Mouse (Mus musculus) spleen, adult 2 months (tissue): ENCODE results near the gene Nmt1. TPM values are rescaled to one million over a fixed set of nuclear protein-coding genes. Genes with fewer than 3 reads are reported as not detected.

Experiments
- DNase-seq, 2 experiments: peaks; one replicate each; pipeline versions ENCODE4 v3.0.0 to v3.0.0-alpha.2; 2012 to 2021; ENCODE audit warnings: low spot score in 2 of 2, low read depth in 1 of 2
- H3K27ac ChIP-seq: fragments of 200-500 bp; 2 replicates; pipeline ENCODE4 v1.5.1; 2012; ENCODE audit warnings: low read length, inconsistent platforms; ENCODE audit not compliant: insufficient read depth
- H3K27me3 ChIP-seq: fragments of 200-500 bp; 2 replicates; pipeline ENCODE4 v1.6.1; 2012; ENCODE audit warnings: mild to moderate bottlenecking, moderate library complexity, low read length, inconsistent platforms; ENCODE audit not compliant: control insufficient read depth, insufficient read depth
- H3K36me3 ChIP-seq: fragments of 200-500 bp; 2 replicates; pipeline ENCODE4 v1.6.1; 2012; ENCODE audit warnings: mild to moderate bottlenecking, low read length, inconsistent platforms; ENCODE audit not compliant: control insufficient read depth, insufficient read depth
- H3K4me1 ChIP-seq: fragments of 200-500 bp; 2 replicates; pipeline ENCODE4 v1.6.1; 2011; ENCODE audit warnings: inconsistent platforms; ENCODE audit not compliant: control insufficient read depth, insufficient read depth, insufficient read length
- H3K4me3 ChIP-seq: fragments of 200-500 bp; 2 replicates; pipeline ENCODE4 v1.5.1; 2011; ENCODE audit warnings: mild to moderate bottlenecking, inconsistent platforms; ENCODE audit not compliant: insufficient read depth, insufficient read length; ENCODE audit errors: extremely low read depth
- CTCF ChIP-seq: fragments of 200-500 bp; IDR thresholded peaks from 2 replicates; pipeline ENCODE4 v1.5.1; 2011; ENCODE audit warnings: mild to moderate bottlenecking, inconsistent platforms; ENCODE audit not compliant: insufficient read depth, insufficient read length, insufficient replicate concordance; ENCODE audit errors: extremely low read depth
- POLR2A ChIP-seq: fragments of 200-500 bp; IDR thresholded peaks from 2 replicates; pipeline ENCODE4 v1.6.1; 2011; ENCODE audit warnings: low read depth, low read length, inconsistent platforms
- WGBS: fragments of 180-500 bp; shearing (Covaris S2); methylation state at CpG from one replicate; pipeline ENCODE4 v1.1.7; 2018; 5-methylcytosine and 5-hydroxymethylcytosine counted together
- polyA plus RNA-seq: library from polyadenylated mRNA; depleted of rRNA; stranded (reverse); fragments of >200 nt; gene quantifications from 2 replicates; pipeline ENCODE4 v1.2.3, GENCODE M21; 2012

Nmt1 gene
- polyA plus RNA-seq, 1 experiment, result 23.9 TPM

- Histone ChIP-seq H3K4me3 (no peak overlapping the region), H3K27ac (no peak overlapping the region), H3K36me3 (peaks cover 52% of the 10 kb centered on the region), H3K27me3 (no peaks in the 10 kb centered on the region), H3K4me1 (no peaks in the 10 kb centered on the region)
- TF ChIP-seq CTCF, result no peak
- no peak for TF ChIP-seq POLR2A
- DNase-seq, result no peak
- 74% methylated on average over 8 of the region's 8 CpGs for WGBS
These were observed 39.5 kb downstream of the Nmt1 start for GRCm38 (mm10) chr11:103067457-103068001.

- peaks cover 48% of the 10 kb centered on the region for H3K36me3 ChIP-seq
These were observed 40.3 kb downstream of the Nmt1 start for GRCm38 (mm10) chr11:103068272-103068671.

GRCm38 (mm10) chr11:103068884-103069283, 40.9 kb downstream of the Nmt1 start:
- Histone ChIP-seq H3K36me3 (peaks cover 42% of the 10 kb centered on the region), H3K27ac (no peak overlapping the region), H3K4me3 (no peak overlapping the region), H3K27me3 (no peaks in the 10 kb centered on the region), H3K4me1 (no peaks in the 10 kb centered on the region)
- TF ChIP-seq CTCF (no peak), POLR2A (no peak)
- DNase-seq, result no peak
- WGBS, result 83% methylated on average over 11 of the region's 11 CpGs

More at GRCm38 (mm10) chr11:103068272-103068671, 40.3 kb downstream of the Nmt1 start:
- no peak overlapping the region for H3K4me3 ChIP-seq
- DNase-seq, result no peak
- H3K27ac ChIP-seq, result no peak overlapping the region
- 62% methylated on average over 4 of the region's 4 CpGs for WGBS
- H3K4me1 ChIP-seq, result no peaks in the 10 kb centered on the region
- no peaks in the 10 kb centered on the region for H3K27me3 ChIP-seq
- TF ChIP-seq POLR2A, result no peak
- no peak for TF ChIP-seq CTCF

DNA sequence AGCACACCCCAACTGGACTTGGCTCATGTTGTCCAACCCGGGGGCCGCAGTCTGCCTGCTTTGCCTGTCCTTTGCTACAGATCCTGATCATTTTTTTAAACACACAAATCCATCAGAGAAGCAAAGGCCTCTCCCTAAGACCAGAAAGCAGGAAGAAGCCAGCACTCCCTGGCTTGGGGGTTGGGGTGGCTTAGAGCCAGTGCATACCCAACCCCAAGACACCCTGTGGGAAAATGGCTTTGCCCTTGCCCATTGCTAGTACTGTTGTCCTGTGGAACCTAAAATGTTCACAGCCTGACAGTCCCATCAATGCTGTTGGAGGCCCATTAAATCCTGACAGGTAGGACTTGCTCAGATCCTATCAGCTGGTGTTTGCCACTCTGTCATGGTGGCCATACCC, 41.7 kb downstream of the Nmt1 start:
- H3K36me3 ChIP-seq, result peaks cover 34% of the 10 kb centered on the region

DNA sequence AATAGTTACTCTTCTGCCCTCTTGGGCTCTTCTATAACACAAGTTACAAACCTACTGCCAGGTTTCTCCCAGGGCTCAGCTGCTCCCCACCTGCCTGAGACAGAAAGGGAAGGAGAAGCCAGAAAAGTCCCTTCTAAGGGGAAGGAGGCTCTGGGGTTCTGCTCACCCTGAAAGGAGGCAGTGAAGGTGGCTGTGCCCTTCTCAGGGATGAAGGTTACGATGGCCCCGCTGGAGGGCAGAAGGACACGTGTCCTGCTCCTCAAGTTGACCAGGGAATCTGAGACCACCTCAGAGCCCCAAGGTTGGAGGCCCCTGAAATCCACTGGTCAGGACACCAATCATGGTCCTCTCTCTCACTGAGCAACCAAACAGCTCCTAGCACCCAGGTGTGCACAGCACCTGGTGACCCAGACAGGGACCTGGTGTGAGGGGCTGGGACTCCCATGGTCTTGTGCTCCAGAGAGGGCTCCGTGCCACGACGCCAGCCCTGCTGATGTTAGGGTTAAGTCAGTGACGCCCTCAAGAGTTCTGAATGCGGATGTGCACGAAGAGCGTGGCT, 42.4 kb downstream of the Nmt1 start:
- TF ChIP-seq CTCF (no peak), POLR2A (no peak)
- no peak overlapping the region for H3K4me3 ChIP-seq
- no peaks in the 10 kb centered on the region for H3K4me1 ChIP-seq
- no peaks in the 10 kb centered on the region for H3K27me3 ChIP-seq
- WGBS, result 95% methylated on average over 10 of the region's 10 CpGs
- H3K36me3 ChIP-seq, result peaks cover 31% of the 10 kb centered on the region
- DNase-seq, result no peak
- no peak overlapping the region for H3K27ac ChIP-seq

More for the DNA sequence above, 41.7 kb downstream of the Nmt1 start:
- DNase-seq, result no peak
- Histone ChIP-seq H3K4me1 (no peaks in the 10 kb centered on the region), H3K27me3 (no peaks in the 10 kb centered on the region), H3K27ac (no peak overlapping the region), H3K4me3 (no peak overlapping the region)
- no peak for TF ChIP-seq POLR2A
- no peak for TF ChIP-seq CTCF
- WGBS, result 96% methylated on average over 2 of the region's 2 CpGs

- H3K4me3 ChIP-seq, result no peak overlapping the region
- peaks cover 7% of the 10 kb centered on the region for H3K36me3 ChIP-seq
- no peak for DNase-seq
- no peak overlapping the region for H3K27ac ChIP-seq
- 87% methylated on average over 7 of the region's 7 CpGs for WGBS
- no peaks in the 10 kb centered on the region for H3K4me1 ChIP-seq
- no peaks in the 10 kb centered on the region for H3K27me3 ChIP-seq
- no peak for TF ChIP-seq CTCF
- no peak for TF ChIP-seq POLR2A
These were observed 45.7 kb downstream of the Nmt1 start for GRCm38 (mm10) chr11:103073671-103074070.

- TF ChIP-seq POLR2A (no peak), CTCF (no peak)
- DNase-seq, result no peak
- no peaks in the 10 kb centered on the region for H3K27me3 ChIP-seq
- peaks cover 2% of the 10 kb centered on the region; the same call in 1 of the 2 replicates for H3K36me3 ChIP-seq
- no peaks in the 10 kb centered on the region for H3K4me1 ChIP-seq
- WGBS, result 90% methylated on average over 10 of the region's 10 CpGs
- H3K4me3 ChIP-seq, result no peak overlapping the region
- no peak overlapping the region for H3K27ac ChIP-seq
These were observed 46.2 kb downstream of the Nmt1 start for GRCm38 (mm10) chr11:103074121-103074650.
